20 mouse cellular contexts compared by ENCODE assay signal in the genomic region with DNA sequence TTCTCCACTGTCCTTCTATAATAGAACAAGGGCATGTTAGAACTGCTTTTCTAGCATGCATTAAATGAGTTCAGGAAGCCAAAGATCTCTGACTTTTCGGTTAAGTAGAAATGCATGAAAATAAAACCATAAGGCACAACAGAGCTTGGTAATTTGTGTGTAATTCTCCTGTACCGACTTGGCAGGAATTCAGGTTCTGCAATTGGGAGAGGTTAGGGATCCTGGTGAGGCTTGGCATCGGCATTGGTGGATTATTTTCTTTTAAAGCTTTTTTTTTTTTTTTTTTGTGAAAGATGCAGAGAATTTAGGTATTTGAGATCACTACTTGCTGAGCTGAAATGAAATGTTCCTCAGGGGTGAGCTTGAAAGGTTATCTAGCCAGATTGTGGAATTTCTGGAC.
DNase-seq lines count a peak whose midpoint lies in the region; ATAC-seq lines count a peak whose summit lies in the region.
"Had no signal": no experiment of that assay in that cellular context is flagged by ENCODE, and none has a peak within 500 bp of the region (broad histone marks: within the 10 kb centered on the region; RNA-seq: fewer than 3 reads in every experiment).

No protein-coding gene starts in this region.

- no peaks in the 10 kb centered on the region for H3K36me3 ChIP-seq in intestine, embryonic 16.5 days (ENCODE audit: control insufficient read depth, insufficient read depth, low read length)
- H3K36me3 ChIP-seq: embryonic facial prominence, embryonic 13.5 days; G1E; heart, embryonic 12.5 days had no signal

- H3K4me1 ChIP-seq in intestine, embryonic 16.5 days (ENCODE audit: control insufficient read depth, insufficient read depth, low read length), result no peaks in the 10 kb centered on the region
- H3K4me1 ChIP-seq: embryonic facial prominence, embryonic 13.5 days; forebrain, embryonic 13.5 days; heart, embryonic 12.5 days had no signal

- H3K4me3 ChIP-seq in intestine, embryonic 16.5 days (ENCODE audit: low read length), result no peak overlapping the region
- H3K4me3 ChIP-seq: embryonic facial prominence, embryonic 13.5 days; forebrain, embryonic 13.5 days; heart, embryonic 12.5 days had no signal

- no peaks in the 10 kb centered on the region for H3K9me3 ChIP-seq in intestine, embryonic 16.5 days (ENCODE audit: control insufficient read depth, low read length)
- H3K9me3 ChIP-seq: embryonic facial prominence, embryonic 13.5 days; forebrain, embryonic 13.5 days; G1E; heart, embryonic 12.5 days had no signal

- no peaks in the 10 kb centered on the region for H3K27me3 ChIP-seq in intestine, embryonic 16.5 days (replicated peaks; ENCODE audit: control insufficient read depth, insufficient read depth, low read length)
- H3K27me3 ChIP-seq: embryonic facial prominence, embryonic 13.5 days; forebrain, embryonic 13.5 days; heart, embryonic 12.5 days had no signal

- H3K27ac ChIP-seq in intestine, embryonic 16.5 days (ENCODE audit: low read length), result no peak overlapping the region
- H3K27ac ChIP-seq: embryonic facial prominence, embryonic 13.5 days; forebrain, embryonic 13.5 days had no signal

- 90% methylated on average over 3 of the region's 3 CpGs for WGBS in intestine, embryonic 16.5 days

- H3K9ac ChIP-seq in intestine, embryonic 16.5 days (ENCODE audit: low read depth, low read length), result no peak overlapping the region
- H3K9ac ChIP-seq: embryonic facial prominence, embryonic 13.5 days; forebrain, embryonic 13.5 days; forebrain, postnatal 0 days; heart, embryonic 12.5 days had no signal

- DNase-seq in cerebellum, adult 11 months, result peak; percentile 8
- DNase-seq in cerebellum, adult 11-12 months, result no peak
- peak; percentile 25 for DNase-seq in heart, adult 11 months
- DNase-seq in heart, postnatal 4 days, result no peak
- DNase-seq in cerebellum, postnatal 10 days, result peak; percentile 63 to 70
- no peak for DNase-seq in layer of hippocampus, adult 11-12 months (ENCODE audit: low spot score)
- DNase-seq: adrenal gland, adult 8-10 months; adrenal gland, postnatal 36 days; B cell, adult 2 months; forebrain, postnatal 0 days; gastrocnemius, postnatal 14 days; kidney, adult 11 months had no signal

- ATAC-seq in intestine, embryonic 16.5 days, result no peak
- ATAC-seq: CD4-positive, CD25-positive, alpha-beta regulatory T cell, adult 4 months; forebrain, embryonic 13.5 days; forebrain, postnatal 0 days; hindbrain, embryonic 16.5 days; inflammation-experienced regulatory T-cells, adult 6 months had no signal

- H3K4me2 ChIP-seq in intestine, embryonic 16.5 days (ENCODE audit: low read depth, low read length), result no peak overlapping the region
- H3K4me2 ChIP-seq: embryonic facial prominence, embryonic 13.5 days; forebrain, embryonic 13.5 days; heart, embryonic 12.5 days had no signal

Comparison
In these comparisons a context has a peak if more than half of its experiments do, and no peak if none do; other contexts are left out.
1. DNase-seq: peak in cerebellum, adult 11 months (single experiment), heart, adult 11 months (single experiment) and cerebellum, postnatal 10 days (2 of 2); none in cerebellum, adult 11-12 months (single experiment), heart, postnatal 4 days (single experiment) and layer of hippocampus, adult 11-12 months (single experiment).